Mouse (Mus musculus) kidney, adult 8-10 months (tissue): ENCODE results near the gene Gm17482.
A peak's percentile ranks its signal among the peaks of the same experiment; 100 is the strongest.

Experiments used
- DNase-seq, 2 experiments: peaks; one replicate each; pipeline ENCODE4 v3.0.0; 2022

Gm17482 gene

GRCm38 (mm10) chr6:115251531-115251985 lies 24.4 kb downstream of the Gm17482 start:
- no peak for DNase-seq

- DNase-seq: no peak
These were observed 25.1 kb downstream of the Gm17482 start, which contains the start of gene Timp4 for GRCm38 (mm10) chr6:115252099-115252873. Timp4 (minus strand) TSS chr6:115252205.

GRCm38 (mm10) chr6:115255171-115255570 lies 28.0 kb downstream of the Gm17482 start:
- no peak for DNase-seq

DNA sequence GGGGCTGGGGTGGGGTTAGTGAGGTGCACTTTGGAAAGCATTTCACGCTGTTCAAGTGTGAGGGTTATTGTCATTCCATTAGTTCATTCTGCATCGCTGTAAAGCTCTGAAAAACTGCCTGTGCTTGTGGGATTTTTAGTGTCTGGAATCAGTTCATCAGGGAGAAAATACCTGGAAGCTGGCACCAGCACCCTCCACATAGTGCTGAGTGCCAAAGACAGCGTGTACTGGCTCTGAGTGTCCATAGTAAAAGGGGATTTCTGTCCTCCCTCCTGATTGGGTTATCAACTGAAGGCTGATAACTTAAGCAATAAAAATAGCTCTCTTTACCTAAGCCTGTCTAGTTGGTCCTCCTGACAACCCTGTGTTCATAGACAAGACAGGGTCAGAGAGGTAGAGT lies 33.4 kb downstream of the Gm17482 start:
- no peak for DNase-seq

- DNase-seq: no peak
These were observed 39.6 kb downstream of the Gm17482 start for GRCm38 (mm10) chr6:115266791-115267190.

DNA sequence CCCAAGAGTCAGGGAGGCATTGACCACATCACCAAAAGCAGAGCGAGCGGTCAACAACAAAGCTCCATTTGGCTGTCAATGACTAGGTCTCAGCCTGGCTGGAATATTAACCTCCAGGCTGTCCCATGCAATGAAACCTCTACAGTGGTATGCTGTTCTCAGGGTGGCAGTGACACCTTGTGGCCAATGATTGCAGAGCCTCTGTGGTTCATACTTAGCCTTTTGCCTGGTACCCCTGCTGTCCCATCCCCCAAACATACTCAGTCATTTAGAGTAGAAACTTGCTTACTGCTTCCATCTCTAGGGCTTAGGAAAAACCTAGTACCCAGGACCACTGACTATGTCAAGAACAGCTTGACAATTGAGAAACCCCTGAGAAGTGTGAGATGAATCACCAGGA lies 40.8 kb downstream of the Gm17482 start:
- peak; percentile 41 to 81 for DNase-seq

GRCm38 (mm10) chr6:115268551-115269385 lies 41.6 kb downstream of the Gm17482 start:
- DNase-seq: no peak

DNA sequence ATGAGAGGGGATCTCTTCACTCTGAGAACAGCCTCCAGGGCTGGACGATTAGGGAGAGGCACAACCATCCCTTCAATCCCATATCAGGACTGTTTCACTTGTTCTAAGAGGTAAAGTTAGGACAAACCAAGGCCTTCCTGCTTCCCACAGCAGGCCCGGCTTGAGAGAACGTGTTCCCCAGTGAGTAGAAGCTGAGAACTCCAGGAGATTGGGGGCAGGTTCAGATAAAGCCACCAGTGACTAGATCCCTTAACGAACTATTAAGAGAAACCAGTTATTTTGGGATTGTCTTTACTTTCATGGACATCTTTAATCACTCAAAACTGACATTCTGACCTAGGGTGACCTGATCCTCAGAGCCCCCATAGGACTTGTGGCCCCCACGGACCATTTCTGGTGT lies 42.4 kb downstream of the Gm17482 start:
- DNase-seq: no peak

DNA sequence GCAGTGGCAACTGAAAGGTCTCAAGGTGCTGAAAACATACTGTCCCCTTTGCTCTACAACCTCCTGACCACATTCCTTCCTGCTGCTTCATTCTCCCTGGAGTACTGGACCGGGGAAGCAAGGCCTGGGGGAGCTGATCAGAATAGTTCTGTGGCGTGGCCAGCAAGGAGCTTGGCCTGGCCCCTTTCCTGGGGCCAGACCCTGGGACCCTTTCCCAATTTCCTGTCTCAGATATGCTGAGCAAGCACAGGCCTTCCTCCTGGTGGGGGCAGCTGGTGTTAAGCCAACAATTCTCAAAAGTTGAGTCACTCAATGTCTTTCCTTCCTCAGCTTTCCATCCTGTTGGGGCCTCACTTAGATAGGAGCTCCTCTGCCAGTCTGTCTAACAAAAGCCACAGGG lies 42.9 kb downstream of the Gm17482 start:
- DNase-seq: no peak

- DNase-seq: no peak
These were observed 44.2 kb downstream of the Gm17482 start for GRCm38 (mm10) chr6:115271326-115271725.

GRCm38 (mm10) chr6:115271866-115272271 lies 44.7 kb downstream of the Gm17482 start:
- peak; percentile 49 to 54 for DNase-seq

DNA sequence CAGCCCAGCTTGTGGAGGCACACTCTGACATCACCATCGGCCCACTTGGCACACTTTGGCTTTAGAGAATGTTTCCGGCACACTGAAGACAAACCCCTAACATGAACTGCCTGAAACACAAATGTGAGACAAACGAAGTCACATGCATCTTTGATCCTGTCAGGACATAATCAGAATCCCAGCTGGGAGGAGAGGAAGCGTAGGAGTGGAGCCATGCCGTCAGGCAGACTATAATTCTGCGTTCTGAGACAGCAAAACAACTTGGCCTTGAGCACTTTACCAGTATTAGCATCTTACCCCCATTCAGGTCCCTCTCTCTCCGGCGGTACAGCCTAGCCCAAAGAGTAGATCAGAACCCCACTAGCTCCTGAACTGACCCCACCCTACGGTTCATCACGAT lies 46.2 kb downstream of the Gm17482 start:
- no peak for DNase-seq

DNA sequence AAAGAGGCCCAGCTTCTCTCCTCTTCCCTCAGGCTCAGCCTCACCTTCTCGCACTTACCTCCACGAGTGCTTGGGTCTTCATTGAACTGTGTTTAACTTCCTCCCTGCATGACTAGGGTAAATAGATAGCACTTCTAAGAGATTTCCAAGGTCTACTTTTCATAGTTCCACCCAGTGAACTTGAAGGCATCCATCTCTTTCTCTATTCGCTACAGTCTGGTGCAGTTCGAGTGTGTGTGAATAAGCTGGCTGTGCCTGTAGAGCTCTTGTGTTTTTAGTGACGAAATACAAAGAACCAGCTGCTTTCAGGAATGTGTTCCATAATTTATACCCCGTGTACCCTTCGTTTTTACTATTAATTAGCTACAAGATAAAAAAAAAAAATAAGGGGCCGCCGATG lies 47.6 kb downstream of the Gm17482 start:
- DNase-seq: no peak

GRCm38 (mm10) chr6:115275116-115275815 lies 48.1 kb downstream of the Gm17482 start:
- no peak for DNase-seq

DNA sequence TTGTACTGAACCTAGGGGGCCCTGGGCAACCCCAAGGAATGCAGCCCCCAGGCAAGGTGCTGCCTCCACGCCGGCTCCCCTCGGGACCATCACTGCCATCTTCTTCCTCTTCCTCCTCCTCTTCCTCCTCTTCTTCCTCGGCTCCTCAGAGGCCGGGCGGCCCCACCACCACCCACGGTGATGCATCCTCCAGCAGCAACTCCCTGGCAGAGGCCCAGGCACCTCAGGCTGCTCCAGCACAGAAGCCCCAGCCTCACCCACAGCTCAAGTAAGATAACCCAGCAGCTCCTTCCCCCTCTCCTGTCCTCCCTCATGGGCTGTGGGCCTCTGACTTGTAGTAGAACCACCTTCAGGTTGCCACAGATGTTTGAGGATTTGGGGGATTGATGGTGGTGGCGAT lies 50.9 kb downstream of the Gm17482 start:
- no peak for DNase-seq

GRCm38 (mm10) chr6:115279639-115280038 lies 52.5 kb downstream of the Gm17482 start:
- no peak for DNase-seq

- no peak for DNase-seq
These were observed 57.0 kb downstream of the Gm17482 start for GRCm38 (mm10) chr6:115284153-115284552.

DNA sequence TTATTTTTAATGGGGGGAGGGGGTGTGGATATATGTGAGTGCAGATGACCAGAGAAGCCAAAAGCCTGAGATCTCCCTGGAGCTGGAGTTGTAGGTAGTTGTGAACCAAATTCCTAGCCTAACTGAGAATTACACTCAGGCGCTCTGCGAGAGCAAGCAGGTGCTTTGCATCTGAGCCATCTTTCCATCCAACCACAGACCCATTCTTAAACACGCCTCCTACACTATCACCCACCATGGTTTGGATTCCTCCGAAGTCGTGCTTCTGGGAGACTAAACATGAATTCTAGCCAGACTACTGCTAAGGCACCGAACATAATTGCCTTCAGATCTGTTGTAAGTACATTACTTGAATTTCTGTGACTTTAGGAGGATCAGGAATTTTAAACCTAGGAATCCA lies 59.3 kb downstream of the Gm17482 start:
- no peak for DNase-seq

- no peak for DNase-seq
These were observed 61.1 kb downstream of the Gm17482 start for GRCm38 (mm10) chr6:115288223-115288622.

- DNase-seq: no peak
These were observed 63.4 kb downstream of the Gm17482 start for GRCm38 (mm10) chr6:115290561-115290960.

GRCm38 (mm10) chr6:115291068-115291467 lies 63.9 kb downstream of the Gm17482 start:
- DNase-seq: no peak

DNA sequence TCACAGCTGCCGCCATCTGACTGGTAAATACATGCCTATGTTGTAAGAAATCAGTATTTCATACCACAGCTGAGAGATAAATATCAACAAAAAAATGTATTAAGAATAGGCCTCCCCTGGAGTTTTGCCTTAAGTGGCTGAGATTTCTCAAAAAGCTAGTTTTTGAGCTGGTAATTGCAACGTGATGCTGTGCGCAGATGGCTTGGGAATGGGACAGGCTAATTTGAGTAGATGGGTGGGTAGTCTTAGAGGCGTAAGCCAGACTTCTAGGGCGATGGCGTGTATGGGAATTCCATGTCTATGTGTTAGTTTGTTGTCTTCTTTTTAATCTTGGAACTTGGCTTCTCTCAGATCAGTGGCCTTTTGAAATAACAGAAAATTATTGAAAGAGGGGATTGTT lies 64.7 kb downstream of the Gm17482 start:
- no peak for DNase-seq

- no peak for DNase-seq
These were observed 65.5 kb downstream of the Gm17482 start for GRCm38 (mm10) chr6:115292621-115293020.
